Mouse (Mus musculus) embryonic fibroblast, embryonic 13.5 days (primary cell): ENCODE data around the gene Havcr2. TPM values are rescaled to one million over a fixed set of nuclear protein-coding genes. Genes with fewer than 3 reads are reported as not detected.
A peak's percentile ranks its signal among the peaks of the same experiment; 100 is the strongest.

ENCODE experiments used
- H3K27ac ChIP-seq: 2 replicates; pipeline ENCODE4 v1.5.1; 2012; ENCODE audit warnings: low read length, control low read depth, inconsistent platforms; ENCODE audit not compliant: insufficient read depth
- H3K4me1 ChIP-seq: 2 replicates; pipeline ENCODE4 v1.6.1; 2011; ENCODE audit warnings: low read length; ENCODE audit not compliant: control insufficient read depth, insufficient read depth
- H3K4me3 ChIP-seq: 2 replicates; pipeline ENCODE4 v1.5.1; 2011; ENCODE audit warnings: mild to moderate bottlenecking, control low read depth, low read length; ENCODE audit not compliant: insufficient read depth
- CTCF ChIP-seq: IDR thresholded peaks from 2 replicates; pipeline ENCODE4 v1.5.1; 2011; ENCODE audit warnings: mild to moderate bottlenecking, control low read depth, low read length, moderate library complexity, borderline replicate concordance; ENCODE audit not compliant: insufficient read depth
- POLR2A ChIP-seq: IDR thresholded peaks from 2 replicates; pipeline ENCODE4 v1.6.1; 2011; ENCODE audit warnings: low read depth, mild to moderate bottlenecking, control low read depth, low read length, moderate library complexity
- polyA plus RNA-seq: library from polyadenylated mRNA; stranded (reverse); fragments of >200 nt; gene quantifications from 2 replicates; pipeline ENCODE4 v1.2.4, GENCODE M21; 2011; ENCODE audit warnings: low read depth; ENCODE audit not compliant: missing spikeins, insufficient read length

The Havcr2 gene
- polyA plus RNA-seq, 1 experiment, result 0.44 TPM

- H3K4me3 ChIP-seq, result no peak overlapping the region
- TF ChIP-seq CTCF, result no peak
- no peaks in the 10 kb centered on the region for H3K4me1 ChIP-seq
- H3K27ac ChIP-seq, result no peak overlapping the region
Observed at GRCm38 (mm10) chr11:46449461-46450080, 5.2 kb upstream of the Havcr2 start.

- peaks cover 7% of the 10 kb centered on the region for H3K4me1 ChIP-seq
- H3K4me3 ChIP-seq, result no peak overlapping the region
- TF ChIP-seq POLR2A, result no peak
- no peak for TF ChIP-seq CTCF
- H3K27ac ChIP-seq, result no peak overlapping the region
Observed at GRCm38 (mm10) chr11:46459960-46460359, 5.2 kb downstream of the Havcr2 start.

- H3K4me1 ChIP-seq, result peaks cover 5% of the 10 kb centered on the region; the same call in 1 of the 2 replicates
- TF ChIP-seq CTCF (no peak), POLR2A (no peak)
Observed at GRCm38 (mm10) chr11:46461362-46461761, 6.6 kb downstream of the Havcr2 start.

GRCm38 (mm10) chr11:46461931-46462330 is 7.2 kb downstream of the Havcr2 start:
- H3K4me3 ChIP-seq, result no peak overlapping the region

More at GRCm38 (mm10) chr11:46461362-46461761, 6.6 kb downstream of the Havcr2 start:
- no peak overlapping the region for H3K4me3 ChIP-seq
- no peak overlapping the region for H3K27ac ChIP-seq

GRCm38 (mm10) chr11:46466878-46467277 is 12.1 kb downstream of the Havcr2 start:
- Histone ChIP-seq H3K27ac (no peak overlapping the region), H3K4me3 (no peak overlapping the region), H3K4me1 (peaks cover 5% of the 10 kb centered on the region; the same call in 1 of the 2 replicates)
- TF ChIP-seq POLR2A (no peak), CTCF (no peak)

More at GRCm38 (mm10) chr11:46461931-46462330, 7.2 kb downstream of the Havcr2 start:
- H3K27ac ChIP-seq, result peak overlapping the region; percentile 30; the same call in 1 of the 2 replicates
- peaks cover 7% of the 10 kb centered on the region for H3K4me1 ChIP-seq
- TF ChIP-seq POLR2A (no peak), CTCF (no peak)

GRCm38 (mm10) chr11:46474220-46474619 is 19.5 kb downstream of the Havcr2 start:
- H3K4me3 ChIP-seq, result no peak overlapping the region
- TF ChIP-seq CTCF (no peak), POLR2A (no peak)
- H3K4me1 ChIP-seq, result no peaks in the 10 kb centered on the region
- no peak overlapping the region for H3K27ac ChIP-seq

- H3K4me1 ChIP-seq, result no peaks in the 10 kb centered on the region
- no peak overlapping the region for H3K27ac ChIP-seq
- no peak overlapping the region for H3K4me3 ChIP-seq
- TF ChIP-seq CTCF (no peak), POLR2A (no peak)
Observed at GRCm38 (mm10) chr11:46479311-46479710, 24.6 kb downstream of the Havcr2 start.

- Histone ChIP-seq H3K27ac (no peak overlapping the region), H3K4me3 (no peak overlapping the region), H3K4me1 (no peaks in the 10 kb centered on the region)
- TF ChIP-seq POLR2A, result no peak
- TF ChIP-seq CTCF, result no peak
Observed at GRCm38 (mm10) chr11:46480517-46480916, 25.8 kb downstream of the Havcr2 start.

- H3K4me1 ChIP-seq, result no peaks in the 10 kb centered on the region
- no peak overlapping the region for H3K27ac ChIP-seq
- TF ChIP-seq POLR2A, result no peak
- TF ChIP-seq CTCF, result no peak
- H3K4me3 ChIP-seq, result no peak overlapping the region
Observed at GRCm38 (mm10) chr11:46488231-46488630, 33.5 kb downstream of the Havcr2 start.

- TF ChIP-seq POLR2A, result no peak
- TF ChIP-seq CTCF, result no peak
- H3K4me3 ChIP-seq, result no peak overlapping the region
- H3K27ac ChIP-seq, result no peak overlapping the region
- H3K4me1 ChIP-seq, result no peaks in the 10 kb centered on the region
Observed at GRCm38 (mm10) chr11:46488650-46489049, 33.9 kb downstream of the Havcr2 start.
